Mouse (Mus musculus): Measurements from ENCODE around the gene Nhsl2. TPM values are rescaled to one million over a fixed set of nuclear protein-coding genes. Genes with fewer than 3 reads are reported as not detected.
"Not testable (repeated sequence)": the region's sequence is repeated elsewhere in the genome, so short reads cannot be mapped to it uniquely, and the experiment has no call there.

Gene Nhsl2
- polyA plus RNA-seq, 1 experiment from 2014 or later: 7.2 TPM

- H3K4me1 ChIP-seq: no peaks in the 10 kb centered on the region
- H3K4me2 ChIP-seq: no peak overlapping the region
- no peak overlapping the region for H3K27ac ChIP-seq
- H3K36me3 ChIP-seq: no peaks in the 10 kb centered on the region
- H3K4me3 ChIP-seq: no peak overlapping the region
- no peaks in the 10 kb centered on the region for H3K27me3 ChIP-seq
- no peak for ATAC-seq (ENCODE audit: borderline replicate concordance, extremely low read depth, low FRiP score, low TSS enrichment)
- H3K9ac ChIP-seq: no peak overlapping the region
- no peaks in the 10 kb centered on the region for H3K9me3 ChIP-seq
- 79% methylated on average over 4 of the region's 4 CpGs for WGBS
Measured at GRCm38 (mm10) chrX:102075158-102075557, 226.0 kb downstream of the Nhsl2 start.

GRCm38 (mm10) chrX:102076886-102077765 is 227.9 kb downstream of the Nhsl2 start:
- no peaks in the 10 kb centered on the region for H3K4me1 ChIP-seq
- 76% methylated on average over 7 of the region's 7 CpGs for WGBS
- no peak overlapping the region for H3K9ac ChIP-seq
- no peak overlapping the region for H3K27ac ChIP-seq
- no peaks in the 10 kb centered on the region for H3K9me3 ChIP-seq
- no peak overlapping the region for H3K4me3 ChIP-seq
- H3K27me3 ChIP-seq: no peaks in the 10 kb centered on the region
- no peak overlapping the region for H3K4me2 ChIP-seq
- H3K36me3 ChIP-seq: no peaks in the 10 kb centered on the region
- no peak for ATAC-seq (ENCODE audit: borderline replicate concordance, extremely low read depth, low FRiP score, low TSS enrichment)

GRCm38 (mm10) chrX:102081076-102081475 is 231.9 kb downstream of the Nhsl2 start:
- Histone ChIP-seq H3K36me3 (no peaks in the 10 kb centered on the region), H3K9ac (no peak overlapping the region), H3K27ac (no peak overlapping the region), H3K9me3 (no peaks in the 10 kb centered on the region), H3K4me1 (no peaks in the 10 kb centered on the region), H3K27me3 (no peaks in the 10 kb centered on the region), H3K4me2 (no peak overlapping the region), H3K4me3 (no peak overlapping the region)
- 60% methylated on average over 10 of the region's 10 CpGs for whole genome bisulfite sequencing
- ATAC-seq (ENCODE audit: borderline replicate concordance, extremely low read depth, low FRiP score, low TSS enrichment): no peak

- no peak for ATAC-seq (ENCODE audit: borderline replicate concordance, extremely low read depth, low FRiP score, low TSS enrichment)
- Histone ChIP-seq H3K9ac (no peak overlapping the region), H3K4me3 (no peak overlapping the region), H3K27me3 (peaks cover under 1% of the 10 kb centered on the region; the same call in 1 of the 2 replicates), H3K4me2 (no peak overlapping the region), H3K4me1 (no peaks in the 10 kb centered on the region), H3K36me3 (no peaks in the 10 kb centered on the region), H3K27ac (no peak overlapping the region), H3K9me3 (no peaks in the 10 kb centered on the region)
- WGBS: 42% methylated on average over 7 of the region's 7 CpGs
Measured at GRCm38 (mm10) chrX:102081573-102082279, 232.5 kb downstream of the Nhsl2 start.

GRCm38 (mm10) chrX:102082340-102082739 is 233.2 kb downstream of the Nhsl2 start:
- H3K4me2 ChIP-seq: no peak overlapping the region
- H3K9ac ChIP-seq: no peak overlapping the region
- H3K9me3 ChIP-seq: no peaks in the 10 kb centered on the region
- WGBS: 49% methylated on average over 5 of the region's 5 CpGs
- peaks cover 3% of the 10 kb centered on the region; the same call in 1 of the 2 replicates for H3K27me3 ChIP-seq
- ATAC-seq (ENCODE audit: borderline replicate concordance, extremely low read depth, low FRiP score, low TSS enrichment): no peak
- H3K36me3 ChIP-seq: no peaks in the 10 kb centered on the region
- H3K4me3 ChIP-seq: no peak overlapping the region
- H3K27ac ChIP-seq: no peak overlapping the region
- H3K4me1 ChIP-seq: no peaks in the 10 kb centered on the region

- no peak overlapping the region for H3K4me3 ChIP-seq
- no peaks in the 10 kb centered on the region for H3K36me3 ChIP-seq
- H3K9ac ChIP-seq: no peak overlapping the region
- no peak overlapping the region for H3K4me2 ChIP-seq
- WGBS: 80% methylated on average over 8 of the region's 8 CpGs
- H3K27me3 ChIP-seq: peaks cover 3% of the 10 kb centered on the region; the same call in 1 of the 2 replicates
- ATAC-seq (ENCODE audit: borderline replicate concordance, extremely low read depth, low FRiP score, low TSS enrichment): no peak
- H3K27ac ChIP-seq: no peak overlapping the region
- H3K4me1 ChIP-seq: no peaks in the 10 kb centered on the region
- no peaks in the 10 kb centered on the region for H3K9me3 ChIP-seq
Measured at GRCm38 (mm10) chrX:102085798-102086443, 236.7 kb downstream of the Nhsl2 start.

- no peak overlapping the region for H3K27ac ChIP-seq
- H3K4me2 ChIP-seq: no peak overlapping the region
- no peak overlapping the region for H3K9ac ChIP-seq
- no peak for ATAC-seq (ENCODE audit: borderline replicate concordance, extremely low read depth, low FRiP score, low TSS enrichment)
- H3K4me1 ChIP-seq: no peaks in the 10 kb centered on the region
- H3K27me3 ChIP-seq: peaks cover 6% of the 10 kb centered on the region; the same call in 1 of the 2 replicates
- H3K36me3 ChIP-seq: no peaks in the 10 kb centered on the region
- WGBS: 62% methylated on average over 3 of the region's 3 CpGs
- H3K4me3 ChIP-seq: no peak overlapping the region
- no peaks in the 10 kb centered on the region for H3K9me3 ChIP-seq
Measured at GRCm38 (mm10) chrX:102090605-102091004, 241.4 kb downstream of the Nhsl2 start.

- Histone ChIP-seq H3K9me3 (no peaks in the 10 kb centered on the region), H3K27ac (no peak overlapping the region), H3K4me2 (no peak overlapping the region), H3K36me3 (no peaks in the 10 kb centered on the region), H3K4me3 (no peak overlapping the region), H3K4me1 (no peaks in the 10 kb centered on the region), H3K9ac (no peak overlapping the region), H3K27me3 (peaks cover 6% of the 10 kb centered on the region; the same call in 1 of the 2 replicates)
- no peak for ATAC-seq (ENCODE audit: borderline replicate concordance, extremely low read depth, low FRiP score, low TSS enrichment)
- WGBS: 63% methylated on average over 7 of the region's 7 CpGs
Measured at GRCm38 (mm10) chrX:102094381-102094904, 245.3 kb downstream of the Nhsl2 start.

GRCm38 (mm10) chrX:102101886-102102285 is 252.7 kb downstream of the Nhsl2 start:
- Histone ChIP-seq H3K4me3 (no peak overlapping the region), H3K4me2 (no peak overlapping the region), H3K27ac (no peak overlapping the region), H3K36me3 (no peaks in the 10 kb centered on the region), H3K27me3 (peaks cover 3% of the 10 kb centered on the region; the same call in 1 of the 2 replicates), H3K9ac (no peak overlapping the region), H3K4me1 (no peaks in the 10 kb centered on the region), H3K9me3 (no peaks in the 10 kb centered on the region)
- ATAC-seq (ENCODE audit: borderline replicate concordance, extremely low read depth, low FRiP score, low TSS enrichment): no peak
- WGBS: 53% methylated on average over 7 of the region's 7 CpGs

GRCm38 (mm10) chrX:102103830-102104229 is 254.6 kb downstream of the Nhsl2 start:
- not testable (repeated sequence) for H3K27me3 ChIP-seq; H3K36me3 ChIP-seq; H3K4me2 ChIP-seq; H3K9me3 ChIP-seq; H3K9ac ChIP-seq; H3K4me1 ChIP-seq; H3K4me3 ChIP-seq; H3K27ac ChIP-seq; ATAC-seq (ENCODE audit: borderline replicate concordance, extremely low read depth, low FRiP score, low TSS enrichment)
- 35% methylated on average over 2 of the region's 2 CpGs for WGBS

- not testable (repeated sequence) for H3K4me2 ChIP-seq; ATAC-seq (ENCODE audit: borderline replicate concordance, extremely low read depth, low FRiP score, low TSS enrichment)
- WGBS: 68% methylated on average over 5 of the region's 5 CpGs
Measured at GRCm38 (mm10) chrX:102109349-102109748, 260.2 kb downstream of the Nhsl2 start.

More at GRCm38 (mm10) chrX:102109349-102109748, 260.2 kb downstream of the Nhsl2 start:
- not testable (repeated sequence) for H3K27ac ChIP-seq, H3K4me3 ChIP-seq, H3K36me3 ChIP-seq, H3K9me3 ChIP-seq, H3K4me1 ChIP-seq, H3K27me3 ChIP-seq, H3K9ac ChIP-seq
